Mouse (Mus musculus) G1E-ER4 (cell line): ENCODE measurements at regions not wholly inside any gene's neighbourhood (a gene's known extent, or its start where the extent isn't known, plus 50 kb on each side); places are given as distances from the start of the nearest gene placed in this dataset.

Source experiments
- GATA1 ChIP-seq: IDR thresholded peaks from one replicate; pipeline ENCODE4 v1.8.0; 2012; ENCODE audit warnings: low read length, inconsistent platforms

- no peak for TF ChIP-seq GATA1
Measured at GRCm38 (mm10) chr2:75072021-75072420, 246.4 kb downstream of the Mtx2 start.

GRCm38 (mm10) chr2:75072471-75072870 lies 246.9 kb downstream of the Mtx2 start:
- TF ChIP-seq GATA1 = no peak

- TF ChIP-seq GATA1 = no peak
Measured at GRCm38 (mm10) chr2:75073178-75073577, 247.6 kb downstream of the Mtx2 start.

- TF ChIP-seq GATA1 = no peak
Measured at GRCm38 (mm10) chr2:75087164-75087563, 261.6 kb downstream of the Mtx2 start.

GRCm38 (mm10) chr2:75089186-75089585 lies 263.6 kb downstream of the Mtx2 start:
- TF ChIP-seq GATA1 = no peak

GRCm38 (mm10) chr2:75089616-75090015 lies 264.0 kb downstream of the Mtx2 start:
- TF ChIP-seq GATA1 = no peak

- TF ChIP-seq GATA1 = no peak
Measured at GRCm38 (mm10) chr2:75090439-75090838, 264.8 kb downstream of the Mtx2 start.

- TF ChIP-seq GATA1 = no peak
Measured at GRCm38 (mm10) chr2:75101501-75101900, 275.9 kb downstream of the Mtx2 start.

- no peak for TF ChIP-seq GATA1
Measured at GRCm38 (mm10) chr2:75112751-75113150, 287.1 kb downstream of the Mtx2 start.

- no peak for TF ChIP-seq GATA1
Measured at GRCm38 (mm10) chr2:75114375-75114774, 288.8 kb downstream of the Mtx2 start.

GRCm38 (mm10) chr2:75118348-75118926 lies 292.8 kb downstream of the Mtx2 start:
- TF ChIP-seq GATA1 = no peak

- TF ChIP-seq GATA1 = no peak
Measured at GRCm38 (mm10) chr2:75119599-75119998, 294.0 kb downstream of the Mtx2 start.

- TF ChIP-seq GATA1 = no peak
Measured at GRCm38 (mm10) chr2:75133298-75134080, 307.9 kb downstream of the Mtx2 start.

GRCm38 (mm10) chr2:75136618-75137017 lies 311.0 kb downstream of the Mtx2 start:
- no peak for TF ChIP-seq GATA1

GRCm38 (mm10) chr2:75137133-75137982 lies 311.8 kb downstream of the Mtx2 start:
- no peak for TF ChIP-seq GATA1
